Mouse (Mus musculus): ENCODE data around the gene Pirb.
"Not testable (repeated sequence)": the region's sequence is repeated elsewhere in the genome, so short reads cannot be mapped to it uniquely, and the experiment has no call there.

Pirb gene

DNA sequence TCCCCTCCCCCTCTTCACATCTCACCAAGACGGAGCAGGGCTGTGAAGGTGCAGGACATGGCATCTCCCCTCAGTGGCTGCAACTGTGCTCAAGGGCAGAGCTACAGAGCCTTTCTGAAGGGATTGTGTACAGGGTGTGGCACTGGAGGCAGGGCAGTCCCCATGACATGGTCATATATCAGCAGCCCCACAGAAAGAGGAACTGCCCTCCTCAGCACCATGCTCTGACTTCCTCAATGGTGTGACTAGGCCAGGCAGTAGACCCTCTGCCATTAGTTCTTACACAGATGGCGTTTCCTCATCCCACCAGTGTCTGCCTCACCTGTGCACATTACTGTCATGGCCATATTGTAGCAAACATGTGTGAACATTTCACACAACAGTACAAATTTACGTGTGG, at the start of gene Pirb:
Gene Pirb, minus strand, starts transcription at position 124 of the 400 bp plus-strand sequence.
- DNase-seq, result not testable (repeated sequence)

DNA sequence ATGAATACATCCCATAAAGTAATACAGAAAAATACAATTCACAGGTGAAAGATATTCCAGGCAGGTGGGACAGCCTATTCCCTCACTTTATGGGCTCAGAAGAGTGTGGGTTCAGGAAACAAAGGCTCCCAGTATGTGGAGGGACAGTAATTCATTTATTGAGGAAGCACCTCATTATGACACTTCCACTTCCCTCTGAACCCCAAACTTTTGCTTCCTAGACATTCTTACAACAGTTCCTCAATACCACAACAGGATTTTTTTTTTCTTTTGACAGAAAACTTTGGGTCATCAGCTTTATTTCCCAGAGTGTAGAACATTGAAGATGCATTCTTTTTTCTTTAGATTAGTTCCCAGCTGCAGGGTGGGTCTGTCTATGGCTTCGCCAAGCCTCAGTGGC, 12.5 kb upstream of the Pirb start:
- DNase-seq, result not testable (repeated sequence)

DNA sequence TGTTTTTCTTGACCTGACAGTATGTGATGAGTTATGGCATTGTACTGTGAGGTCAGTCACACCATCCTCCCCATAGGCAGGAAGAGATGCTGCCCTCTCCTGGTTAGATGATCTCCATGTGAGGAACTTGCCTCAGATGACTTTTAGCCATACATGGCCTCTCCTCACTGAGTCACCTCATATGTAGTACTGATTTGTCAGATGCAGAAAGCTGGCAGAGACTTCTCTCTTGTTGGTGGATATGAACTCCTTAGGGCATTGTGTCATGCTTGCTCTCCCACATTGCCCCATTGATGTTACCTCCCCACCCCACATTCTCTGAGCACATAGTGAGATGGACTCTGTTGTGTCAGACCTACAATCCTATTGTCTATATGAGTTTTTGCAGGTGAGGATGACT, 5.3 kb upstream of the Pirb start:
- DNase-seq, result not testable (repeated sequence)

DNA sequence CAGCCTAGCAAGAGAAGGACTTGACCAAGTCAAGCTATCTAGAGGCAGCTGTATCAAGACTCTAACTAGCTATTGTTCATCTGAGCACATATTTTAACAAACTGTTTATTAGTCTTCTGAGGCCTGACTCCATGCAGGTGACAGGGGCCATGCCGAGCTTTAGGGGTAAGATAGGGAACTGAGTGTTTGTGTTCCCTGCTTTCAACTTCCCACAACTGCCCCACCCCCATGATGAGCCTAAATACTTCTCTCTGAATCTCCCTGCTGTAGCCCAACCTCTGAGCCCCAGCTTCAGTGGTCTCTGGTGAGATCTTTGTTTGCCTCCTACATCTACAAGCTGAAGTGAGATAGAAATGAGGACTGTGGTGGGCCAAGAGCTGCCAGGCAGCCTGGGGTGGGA, 4.9 kb downstream of the Pirb start:
- no peak for DNase-seq

DNA sequence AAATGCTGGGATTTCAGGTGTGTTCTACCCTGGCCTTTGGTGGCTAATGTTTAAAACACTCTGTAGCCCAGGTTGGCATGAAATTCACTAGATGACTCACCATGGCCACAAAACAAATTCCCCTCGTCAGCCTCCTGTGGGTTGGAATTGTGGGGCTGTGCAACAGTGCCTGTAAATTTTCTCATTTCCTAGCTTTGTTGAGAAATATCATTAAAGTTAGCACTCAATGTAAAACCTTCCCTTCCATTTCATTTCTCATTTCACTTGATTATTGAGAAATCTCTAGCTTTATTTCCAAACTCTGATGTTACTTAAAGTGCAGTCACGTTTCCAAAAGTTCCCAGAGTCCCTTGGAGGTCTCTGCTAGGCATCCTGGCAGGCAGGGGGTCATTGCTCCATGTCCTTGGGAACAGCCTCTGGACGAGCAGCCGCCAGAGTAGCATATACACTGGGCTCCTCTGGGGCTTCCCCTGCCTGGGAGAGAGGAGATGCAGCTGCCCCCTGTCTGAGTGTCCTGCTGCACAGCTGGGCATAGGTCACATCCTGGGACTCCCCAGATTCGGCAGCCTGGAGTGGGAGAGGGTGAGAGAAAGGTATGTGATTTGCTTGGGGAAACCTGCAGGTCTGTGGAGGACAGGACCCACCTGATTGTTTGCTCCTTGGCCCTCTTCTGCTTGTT, 7.8 kb downstream of the Pirb start:
- no peak for DNase-seq

DNA sequence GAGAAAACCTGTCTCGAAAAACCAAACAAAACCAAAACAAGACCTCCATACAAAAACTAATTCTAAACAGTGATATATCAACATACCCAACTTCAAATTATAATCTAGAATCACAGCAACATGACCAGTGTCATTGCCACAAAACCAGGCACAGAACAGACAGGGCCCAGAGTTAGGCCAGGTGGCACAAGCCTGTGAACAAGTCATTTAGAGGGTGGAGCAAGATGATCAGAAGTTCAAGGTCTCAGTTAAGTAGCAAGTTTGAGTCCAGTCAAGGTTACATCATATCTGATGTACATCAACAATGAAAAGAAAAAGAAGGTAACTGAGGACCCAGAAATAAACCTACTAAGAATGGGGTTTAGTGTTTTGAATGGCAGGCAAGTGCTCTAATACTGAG, 11.2 kb downstream of the Pirb start:
- no peak for DNase-seq

DNA sequence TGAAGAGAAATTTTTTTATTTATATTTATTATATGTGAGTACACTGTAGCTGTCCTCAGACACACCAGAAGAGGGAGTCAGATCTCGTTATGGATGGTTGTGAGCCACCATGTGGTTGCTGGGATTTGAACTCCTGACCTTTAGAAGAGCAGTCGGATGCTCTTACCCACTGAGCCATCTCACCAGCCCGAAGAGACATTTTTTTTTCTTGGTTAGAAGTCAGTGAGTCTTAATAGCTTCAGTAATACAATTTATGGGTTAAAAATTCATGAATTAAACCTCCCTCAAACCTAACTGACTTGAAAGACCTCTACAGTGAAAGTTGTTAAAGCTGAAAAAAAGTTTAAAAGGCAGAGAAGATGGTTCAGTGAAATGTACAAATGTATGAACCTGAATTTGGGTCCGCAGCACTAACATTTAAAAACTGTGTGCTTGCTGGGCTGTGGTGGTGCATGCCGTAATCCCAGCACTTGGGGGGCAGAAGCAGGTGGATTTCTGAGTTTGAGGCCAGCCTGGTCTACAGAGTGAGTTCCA, 11.7 kb downstream of the Pirb start:
- not testable (repeated sequence) for DNase-seq

DNA sequence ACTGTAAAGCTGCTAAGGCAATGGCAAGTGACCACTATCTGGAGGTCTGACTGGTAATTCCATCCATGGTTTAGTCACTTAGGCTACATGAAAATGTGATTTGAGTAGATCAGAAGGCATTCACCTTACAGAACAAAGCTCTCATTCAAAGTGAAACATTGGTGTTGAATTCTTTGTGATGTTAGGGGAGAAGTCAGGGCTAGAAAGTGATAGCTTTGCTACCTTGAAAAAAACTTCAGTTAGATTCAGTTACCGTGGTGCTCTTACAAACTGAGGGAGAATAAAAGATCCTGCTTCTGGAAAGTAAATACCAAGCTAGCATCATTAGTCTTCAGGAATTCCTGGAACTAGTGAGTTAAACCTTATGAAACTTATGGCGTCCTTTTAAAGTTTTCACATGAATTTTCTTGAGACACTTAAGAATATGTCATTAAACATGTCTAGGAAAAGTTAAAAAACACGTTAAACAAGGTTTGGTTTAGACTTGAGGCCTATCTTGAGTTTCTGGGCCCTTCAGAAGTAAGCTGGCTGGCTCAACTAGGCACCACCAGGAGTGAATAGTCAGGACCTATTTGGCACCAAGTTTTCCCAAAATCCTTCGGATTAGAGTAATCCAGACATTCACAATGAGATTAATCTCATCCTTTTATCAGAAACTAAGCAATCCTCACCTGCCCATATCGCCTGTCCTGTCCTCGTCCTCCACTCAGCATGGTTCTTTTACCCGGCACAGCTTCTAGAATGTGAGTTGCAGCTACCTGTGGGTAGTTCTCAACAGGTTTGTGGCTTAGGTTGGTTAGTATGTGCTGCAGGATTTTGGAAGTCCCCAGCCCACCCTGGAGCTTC, 12.4 kb downstream of the Pirb start:
- DNase-seq, result no peak

DNA sequence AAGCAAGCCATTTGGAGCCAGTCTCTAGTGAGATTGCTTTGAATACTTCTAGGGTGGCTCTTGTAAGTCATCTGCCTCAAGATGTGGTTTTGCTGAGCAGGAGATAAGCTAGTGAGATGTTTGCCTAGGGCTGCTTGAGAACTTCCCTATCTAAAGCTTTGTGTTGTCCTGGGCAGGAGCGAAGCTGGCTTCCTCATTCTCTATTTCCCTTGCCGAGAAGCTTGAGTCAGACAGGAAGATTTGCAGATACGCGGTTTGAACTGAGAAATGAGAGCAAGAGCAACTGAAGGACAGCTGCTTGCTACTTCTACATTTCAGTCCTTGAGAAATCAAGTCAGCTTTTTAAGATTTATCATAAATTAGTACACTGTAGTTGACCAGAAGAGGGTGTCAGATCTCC, 13.2 kb downstream of the Pirb start:
- no peak for DNase-seq

DNA sequence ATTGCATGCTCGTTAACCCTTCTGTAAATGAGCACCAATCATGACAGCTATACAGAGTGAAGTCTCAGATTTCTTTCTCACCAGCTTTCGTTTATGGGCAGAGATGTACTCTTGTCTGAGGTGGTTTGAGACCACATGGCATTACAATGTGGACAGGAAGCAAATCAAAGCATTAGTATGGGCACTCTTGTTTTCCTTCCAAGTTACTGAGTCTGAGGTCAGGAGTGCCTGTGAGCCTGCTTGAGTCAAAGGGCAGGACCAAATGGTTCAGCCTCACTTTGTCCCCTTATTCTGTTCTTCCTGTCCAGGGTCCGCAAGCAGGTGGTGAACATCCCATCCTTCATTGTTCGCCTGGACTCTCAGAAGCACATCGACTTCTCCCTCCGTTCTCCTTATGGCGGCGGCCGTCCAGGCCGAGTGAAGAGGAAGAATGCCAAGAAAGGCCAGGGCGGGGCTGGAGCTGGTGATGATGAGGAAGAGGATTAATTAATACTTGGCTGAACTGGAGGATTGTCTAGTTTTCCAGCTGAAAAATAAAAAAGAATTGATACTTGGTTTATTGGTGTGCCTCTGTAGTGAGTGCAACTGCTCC, 13.8 kb downstream of the Pirb start:
- no peak for DNase-seq

DNA sequence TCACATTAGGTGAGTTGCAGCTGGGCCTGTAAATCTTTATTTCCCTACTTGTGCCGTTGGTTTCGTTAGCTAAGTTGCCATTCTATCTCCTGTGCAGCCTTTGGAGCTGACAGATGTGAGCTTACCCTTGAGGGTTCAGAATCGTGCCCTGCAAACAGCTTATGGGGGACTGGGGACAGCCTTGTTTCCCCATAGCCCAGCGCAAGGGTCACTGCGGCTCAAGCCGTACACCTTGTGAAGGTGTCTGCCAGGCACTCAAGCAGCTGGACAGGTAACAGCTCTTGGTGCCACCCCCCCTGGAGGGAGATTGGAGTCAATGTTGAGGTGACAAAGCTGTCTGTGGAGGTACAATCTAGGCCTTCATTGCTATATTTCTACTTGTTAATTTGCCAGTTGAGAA, 14.3 kb downstream of the Pirb start:
- no peak for DNase-seq

DNA sequence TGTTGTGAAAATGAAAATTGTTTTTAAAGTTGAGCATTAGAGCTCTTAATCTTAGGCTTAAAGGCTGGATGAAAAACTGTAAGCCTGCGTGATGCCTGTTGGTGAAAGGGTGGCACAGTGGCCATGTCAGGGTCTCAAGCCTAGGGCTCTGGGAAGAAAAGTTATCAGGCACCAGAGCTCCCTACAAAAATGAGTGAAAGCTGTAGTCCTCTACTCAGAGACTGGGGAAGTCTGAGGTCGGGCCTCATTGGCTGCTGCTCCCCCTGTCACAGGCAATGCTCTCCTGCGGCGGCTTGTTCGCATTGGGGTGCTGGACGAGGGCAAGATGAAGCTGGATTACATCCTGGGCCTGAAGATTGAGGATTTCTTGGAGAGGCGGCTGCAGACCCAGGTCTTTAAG, 14.7 kb downstream of the Pirb start:
- DNase-seq, result not testable (repeated sequence)

DNA sequence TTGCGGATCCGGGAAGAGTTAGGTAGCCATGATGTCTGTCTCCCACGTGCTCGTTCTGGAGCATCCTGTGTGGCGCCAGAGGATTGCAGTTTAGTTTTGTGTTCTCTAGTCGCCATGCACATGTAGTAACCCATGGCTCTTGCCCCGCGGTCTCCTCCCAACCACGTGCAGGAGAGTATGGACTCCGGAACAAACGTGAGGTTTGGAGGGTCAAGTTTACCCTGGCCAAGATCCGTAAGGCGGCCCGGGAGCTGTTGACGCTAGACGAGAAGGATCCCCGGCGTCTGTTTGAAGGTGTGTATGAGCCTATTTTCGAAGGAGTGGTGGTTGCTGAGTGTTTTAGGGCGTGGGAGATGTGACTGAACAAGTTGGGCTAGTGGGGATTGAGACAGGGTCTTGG, 15.7 kb downstream of the Pirb start:
- no peak for DNase-seq

DNA sequence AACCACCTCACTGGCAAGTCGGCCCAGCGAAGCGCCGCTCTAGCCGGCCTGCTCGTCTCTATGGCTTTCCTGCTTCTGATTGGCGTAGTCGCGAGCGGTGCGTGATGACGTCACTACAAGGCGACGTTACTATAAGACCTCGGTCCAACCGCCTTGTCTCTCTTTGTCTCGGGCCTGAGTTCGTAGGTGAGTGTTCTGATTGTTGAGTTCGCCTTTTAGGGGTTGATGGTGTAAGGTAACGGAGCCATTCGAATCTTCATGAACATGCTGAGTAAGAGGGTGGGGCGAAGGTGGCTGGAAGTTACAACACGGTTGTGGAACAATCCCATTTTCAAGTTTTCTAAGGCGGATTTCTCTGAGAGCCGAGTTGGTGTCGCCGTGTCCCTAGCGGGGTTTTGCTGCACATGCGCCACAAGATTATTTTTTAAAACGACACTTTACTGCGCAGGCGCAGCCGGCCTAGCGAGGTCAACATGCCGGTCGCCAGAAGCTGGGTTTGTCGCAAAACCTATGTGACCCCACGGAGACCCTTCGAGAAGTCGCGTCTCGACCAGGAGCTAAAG, 16.2 kb downstream of the Pirb start, which contains the start of gene Rps9:
Gene Rps9, plus strand, starts transcription at position 115 of the 563 bp plus-strand sequence.
- DNase-seq, result peak; percentile 97

DNA sequence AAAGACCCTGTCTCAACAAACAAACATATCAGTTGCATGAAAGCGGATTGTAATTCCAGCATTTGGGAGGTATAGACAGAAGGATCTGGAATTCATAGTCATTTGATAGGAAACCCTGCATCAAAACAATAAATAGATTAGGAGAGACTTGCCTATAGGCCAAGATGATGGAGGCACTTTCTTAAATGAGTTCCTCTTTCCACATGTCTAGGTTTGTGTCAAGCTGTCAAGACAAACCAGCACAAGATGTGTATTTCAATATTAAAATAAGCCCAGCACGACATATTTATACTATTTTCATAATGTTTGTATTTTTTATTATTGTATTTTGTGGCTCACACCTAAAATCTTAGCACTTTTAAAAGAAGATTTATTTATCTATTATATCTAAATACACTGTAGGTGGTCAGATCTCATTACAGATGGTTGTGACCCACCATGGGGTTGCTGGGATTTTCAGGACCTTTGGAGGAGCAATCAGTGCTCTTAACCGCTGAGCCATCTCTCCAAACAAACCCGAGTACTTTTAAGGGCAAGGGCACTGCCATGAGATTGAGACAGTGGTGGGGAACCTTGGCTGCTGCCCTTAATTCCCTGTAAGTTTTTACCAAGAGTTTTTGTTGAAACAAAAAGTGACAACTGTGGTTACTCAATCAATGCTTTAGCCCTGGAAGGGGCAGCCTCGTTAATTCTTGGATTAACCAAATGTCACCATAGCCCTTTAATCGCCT, 16.9 kb downstream of the Pirb start:
- DNase-seq, result no peak

DNA sequence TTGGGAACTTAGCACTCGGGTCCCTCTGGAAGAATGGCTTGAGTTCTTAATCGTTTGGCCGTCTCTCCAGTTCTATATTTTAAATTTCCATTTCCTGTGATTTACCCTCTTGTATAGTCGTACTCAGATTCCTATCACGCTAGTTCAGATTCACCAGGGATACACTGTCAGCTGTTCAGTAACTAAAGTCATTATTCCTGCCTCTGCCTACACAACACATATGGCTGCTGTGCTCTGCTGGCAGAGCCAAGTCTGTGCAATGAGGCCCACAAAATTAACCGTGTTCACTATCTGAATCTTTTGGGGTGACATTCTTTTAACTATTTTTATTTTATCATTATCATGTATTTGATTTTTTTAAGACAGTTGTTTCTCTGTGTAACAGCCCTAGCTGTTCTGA, 21.7 kb downstream of the Pirb start:
- no peak for DNase-seq

DNA sequence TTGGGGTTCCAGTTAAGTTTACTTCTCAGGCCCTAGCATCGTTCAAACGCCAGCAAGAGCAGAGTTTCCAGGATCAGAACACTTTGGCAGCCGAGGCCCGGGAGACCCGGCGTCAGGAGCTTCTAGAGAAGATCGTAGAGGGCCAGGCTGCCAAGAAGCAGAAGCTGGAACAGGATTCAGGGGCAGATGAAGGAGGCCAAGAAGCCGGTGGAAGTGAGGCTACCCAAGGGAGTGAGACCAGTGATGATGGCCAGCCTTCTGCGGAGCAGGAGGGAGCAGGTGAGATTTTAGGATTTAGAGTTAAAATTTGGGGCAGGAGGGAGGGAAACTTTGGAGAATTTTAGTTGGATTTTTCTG, 25.3 kb downstream of the Pirb start:
- DNase-seq, result not testable (repeated sequence)

DNA sequence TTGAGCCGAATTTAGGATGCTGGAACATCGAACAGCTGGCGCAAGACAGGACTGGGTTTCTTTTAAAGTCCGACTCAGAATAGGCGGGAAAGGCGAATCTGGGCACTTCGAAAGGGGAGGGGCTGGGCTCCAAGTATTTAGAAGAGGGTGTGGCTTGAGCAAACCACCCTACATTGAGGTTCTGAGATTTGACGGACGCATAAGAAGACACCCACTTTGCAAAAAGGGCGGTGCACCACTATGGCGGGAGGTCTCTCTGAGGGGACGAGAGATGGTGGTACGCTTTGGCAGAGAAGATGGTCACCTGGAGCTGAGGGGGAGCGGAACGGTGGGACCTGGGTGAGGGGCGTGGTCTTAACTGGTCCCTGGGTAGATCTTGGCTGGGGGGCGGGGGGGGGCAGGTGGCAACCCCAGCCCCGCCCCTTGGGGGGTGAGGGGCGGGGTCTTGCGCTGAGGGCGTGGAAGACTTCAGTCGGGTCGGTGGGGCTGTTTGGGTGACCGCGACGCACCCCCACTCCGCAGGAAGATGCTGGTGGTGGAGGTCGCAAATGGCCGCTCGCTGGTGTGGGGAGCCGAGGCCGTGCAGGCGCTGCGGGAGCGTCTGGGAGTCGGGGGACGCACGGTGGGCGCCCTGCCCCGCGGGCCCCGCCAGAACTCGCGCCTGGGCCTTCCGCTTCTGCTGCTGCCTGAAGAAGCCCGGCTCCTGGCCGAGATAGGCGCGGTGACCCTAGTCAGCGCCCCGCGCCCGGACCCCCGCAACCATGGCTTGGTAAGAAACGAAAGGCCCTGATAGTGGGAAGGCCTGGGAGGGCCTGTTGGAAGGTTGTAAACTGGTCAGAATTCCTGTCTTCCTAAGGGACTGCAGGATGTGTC, 25.9 kb downstream of the Pirb start:
- DNase-seq, result peak; percentile 38

DNA sequence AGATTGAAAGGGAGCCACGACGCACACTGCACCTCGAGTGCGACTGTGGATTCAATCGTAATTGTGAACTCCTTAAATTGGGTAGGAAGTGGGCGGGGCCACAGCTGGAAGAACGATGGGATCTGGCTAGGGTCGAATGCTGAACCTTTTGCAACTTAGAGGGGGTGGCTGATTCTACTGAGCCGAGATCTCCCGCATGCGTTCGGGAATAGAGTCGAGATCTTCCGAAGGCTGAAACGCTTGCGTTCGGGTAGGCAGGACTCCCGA, 26.4 kb downstream of the Pirb start:
- DNase-seq, result no peak

DNA sequence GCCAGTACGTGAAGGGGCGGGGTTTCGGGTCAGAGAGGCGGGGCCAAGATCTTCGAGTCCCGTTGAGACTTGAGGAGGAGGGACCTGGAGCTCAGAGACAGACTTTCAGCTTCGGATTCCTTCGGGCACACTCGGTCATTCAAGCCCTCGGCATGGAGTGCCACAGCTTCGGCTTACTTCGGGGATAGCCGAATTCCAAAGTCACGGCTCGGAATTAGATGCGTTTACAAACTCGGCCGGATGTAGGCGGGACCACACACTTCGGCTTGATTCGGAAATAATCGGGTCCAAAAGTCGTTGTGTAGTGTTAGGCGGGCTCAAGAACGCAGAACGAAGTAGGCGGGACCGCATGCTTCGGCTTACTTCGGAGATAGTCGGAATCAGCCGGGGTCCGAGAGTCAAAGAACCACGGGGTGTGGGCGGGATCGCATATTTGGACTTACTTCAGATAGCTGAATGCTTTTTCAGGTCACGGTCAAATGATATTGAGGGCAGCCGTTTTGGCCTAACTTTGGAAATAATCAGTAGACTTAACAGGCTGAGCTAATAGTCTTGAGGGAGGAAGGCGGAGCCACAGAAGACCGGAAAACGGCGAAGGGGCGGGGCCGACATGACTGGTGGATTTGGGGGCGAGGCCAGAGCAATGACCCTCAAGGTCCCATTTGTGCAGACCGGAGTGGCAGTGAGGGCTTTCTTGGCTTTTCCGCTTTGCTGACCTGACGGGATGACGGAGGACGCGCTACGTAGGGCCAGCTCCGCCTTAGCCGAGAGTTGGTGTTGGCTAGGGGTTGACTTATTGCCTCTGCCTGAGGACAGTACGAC, 27.0 kb downstream of the Pirb start, which contains the start of gene Mboat7:
Gene Mboat7, minus strand, starts transcription at position 537 of the 822 bp plus-strand sequence.
- DNase-seq, result peak; percentile 95
